Mouse (Mus musculus): ENCODE results near the gene Usp28. TPM values are rescaled to one million over a fixed set of nuclear protein-coding genes. Genes with fewer than 3 reads are reported as not detected.

Usp28 gene
- polyA plus RNA-seq (2012; rRNA removed), result 0.84 and 3.2 TPM in 2 replicates

GRCm38 (mm10) chr9:48984845-48985707 is at the start of gene Usp28:
Gene Usp28, plus strand, starts transcription at chr9:48985375.

GRCm38 (mm10) chr9:48964587-48965040 is 20.6 kb upstream of the Usp28 start, which contains the start of gene Htr3b:
Gene Htr3b, minus strand, starts transcription at chr9:48964990.

GRCm38 (mm10) chr9:49055333-49056205 is 70.4 kb downstream of the Usp28 start, which contains the start of gene Zw10:
Gene Zw10, plus strand, starts transcription at chr9:49055613.

GRCm38 (mm10) chr9:49081107-49081506 is 95.9 kb downstream of the Usp28 start, which contains the start of gene Tmprss5:
Gene Tmprss5, plus strand, starts transcription at chr9:49081260.

Other genes with a start within 250 kb of the Usp28 start
- 2.8 and 3.0 TPM in 2 replicates for gene Zbtb16, start 149.2 kb upstream of the Usp28 start, polyA plus RNA-seq (2012; rRNA removed)
- gene Htr3a, start 74.3 kb upstream of the Usp28 start, polyA plus RNA-seq (2012; rRNA removed), result 0.69 and 0.87 TPM in 2 replicates
- 0.10 TPM in 1 of 2 replicates, not detected in the other for gene Htr3b, start 20.4 kb upstream of the Usp28 start, polyA plus RNA-seq (2012; rRNA removed)
- 1.5 and 2.3 TPM in 2 replicates for gene Zw10, start 70.2 kb downstream of the Usp28 start, polyA plus RNA-seq (2012; rRNA removed)
- gene Tmprss5, start 95.9 kb downstream of the Usp28 start, polyA plus RNA-seq (2012; rRNA removed), result 3.7 and 6.5 TPM in 2 replicates

All from stomach, adult 2 months (tissue).